Mouse (Mus musculus): ENCODE results near the gene Surf1.
A peak's percentile ranks its signal among the peaks of the same experiment; 100 is the strongest.

- no peak for TF ChIP-seq CTCF (IDR thresholded peaks at IDR 0.05; ENCODE audit: borderline replicate concordance, insufficient read depth, low read length)
- peak; percentile 39; the same call in 1 of the 2 replicates for TF ChIP-seq POLR2A (IDR thresholded peaks at IDR 0.05; ENCODE audit: low read depth, low read length)
Measured at GRCm38 (mm10) chr2:26910994-26911765, 5.2 kb downstream of the Surf1 start.

Measured in embryonic fibroblast, embryonic 13.5 days (primary cell).